Mouse (Mus musculus) kidney, postnatal 14 days (tissue): ENCODE measurements at regions not wholly inside any gene's neighbourhood (a gene's known extent, or its start where the extent isn't known, plus 50 kb on each side); places are given as distances from the start of the nearest gene placed in this dataset.

Experiments
- DNase-seq: peaks from one replicate; pipeline ENCODE4 v3.0.0; 2022; ENCODE audit warnings: mixed read lengths

DNA sequence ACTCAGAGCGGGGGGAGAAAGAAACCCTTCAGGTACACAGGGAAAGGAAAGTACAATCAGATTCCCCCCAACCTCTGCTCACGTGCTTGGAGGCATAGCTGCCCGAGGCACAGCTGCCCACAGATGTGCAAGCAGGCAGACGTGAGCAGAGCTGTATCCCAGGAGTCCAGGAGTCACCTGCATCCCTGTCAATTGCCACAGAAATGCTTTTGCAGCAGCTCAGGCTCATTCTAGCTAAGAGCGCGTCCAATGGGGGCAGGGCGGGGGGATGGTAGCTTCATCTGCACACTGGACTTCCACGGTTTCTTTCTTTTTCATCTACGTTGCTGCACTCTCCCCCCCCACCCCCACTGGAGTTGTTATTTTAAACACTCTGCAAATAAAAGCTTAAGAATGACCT, 66.0 kb upstream of the Fat4 start:
- DNase-seq, result no peak

GRCm38 (mm10) chr3:38820315-38820714, 66.4 kb upstream of the Fat4 start:
- no peak for DNase-seq

- no peak for DNase-seq
These were observed 69.1 kb upstream of the Fat4 start for GRCm38 (mm10) chr3:38817651-38818050.

DNA sequence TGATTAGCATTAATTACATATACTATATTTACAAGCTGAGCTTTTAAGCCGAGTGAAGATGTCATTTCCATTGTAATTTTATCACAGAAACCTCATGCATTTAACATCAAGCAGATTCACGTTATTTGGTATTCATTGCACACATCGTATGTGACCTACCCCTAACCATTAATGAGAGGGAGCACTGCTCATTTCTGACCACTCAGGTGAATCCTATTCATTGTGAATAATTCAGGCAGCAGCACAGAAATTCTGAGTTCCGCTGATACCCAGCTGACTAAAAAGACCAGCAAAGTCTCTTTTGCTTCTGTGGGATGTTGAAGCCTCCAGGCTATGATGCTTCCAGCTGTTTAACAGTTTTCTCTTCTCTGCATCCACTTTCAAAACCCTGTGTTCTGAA, 74.3 kb upstream of the Fat4 start:
- DNase-seq, result no peak

DNA sequence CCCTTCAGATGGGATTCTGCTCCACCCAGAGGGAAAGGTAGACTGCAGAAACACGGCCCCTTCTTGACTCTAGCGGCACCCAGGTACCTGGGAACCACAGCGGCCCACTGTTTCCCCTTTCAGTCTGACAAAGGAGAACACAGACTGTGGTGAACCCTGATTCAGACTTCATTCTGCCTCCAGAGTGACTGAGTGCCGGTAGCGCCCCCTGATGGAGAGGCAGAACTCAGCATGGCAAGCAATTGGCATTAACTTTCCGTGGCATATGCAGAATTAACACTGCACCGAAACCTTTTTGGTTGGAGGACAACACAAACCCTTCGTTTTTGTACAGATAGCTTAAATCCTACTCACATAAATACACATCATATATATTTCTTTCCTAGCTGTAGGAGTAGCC, 75.1 kb upstream of the Fat4 start:
- no peak for DNase-seq

GRCm38 (mm10) chr3:38806469-38807055, 80.2 kb upstream of the Fat4 start:
- no peak for DNase-seq

- no peak for DNase-seq
These were observed 80.7 kb upstream of the Fat4 start for GRCm38 (mm10) chr3:38806036-38806435.

GRCm38 (mm10) chr3:38795646-38796301, 91.0 kb upstream of the Fat4 start:
- DNase-seq, result no peak

- DNase-seq, result no peak
These were observed 93.5 kb upstream of the Fat4 start for GRCm38 (mm10) chr3:38793221-38793620.

- DNase-seq, result no peak
These were observed 98.0 kb upstream of the Fat4 start for GRCm38 (mm10) chr3:38788751-38789150.

DNA sequence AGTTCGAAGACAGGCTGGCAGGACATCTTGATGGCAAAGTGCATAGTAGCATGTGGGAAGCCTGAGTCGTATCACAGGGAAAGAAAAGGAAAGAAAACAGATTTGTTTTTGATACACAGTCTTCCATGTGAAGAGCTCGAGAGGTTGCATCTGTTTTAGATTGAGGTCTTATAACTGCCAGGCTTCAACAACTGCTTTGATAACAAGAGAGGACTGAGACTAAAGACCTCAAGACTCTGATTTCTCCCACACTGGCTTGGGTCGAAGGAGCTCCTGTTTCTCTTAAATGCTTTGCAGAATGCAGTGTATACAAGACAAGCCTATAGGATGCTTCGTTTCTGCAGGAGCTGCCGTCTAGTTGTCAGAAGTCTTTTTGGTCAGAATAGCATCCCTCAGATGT, 103.0 kb upstream of the Fat4 start:
- DNase-seq, result no peak

GRCm38 (mm10) chr3:38783051-38783450, 103.7 kb upstream of the Fat4 start:
- DNase-seq, result no peak

DNA sequence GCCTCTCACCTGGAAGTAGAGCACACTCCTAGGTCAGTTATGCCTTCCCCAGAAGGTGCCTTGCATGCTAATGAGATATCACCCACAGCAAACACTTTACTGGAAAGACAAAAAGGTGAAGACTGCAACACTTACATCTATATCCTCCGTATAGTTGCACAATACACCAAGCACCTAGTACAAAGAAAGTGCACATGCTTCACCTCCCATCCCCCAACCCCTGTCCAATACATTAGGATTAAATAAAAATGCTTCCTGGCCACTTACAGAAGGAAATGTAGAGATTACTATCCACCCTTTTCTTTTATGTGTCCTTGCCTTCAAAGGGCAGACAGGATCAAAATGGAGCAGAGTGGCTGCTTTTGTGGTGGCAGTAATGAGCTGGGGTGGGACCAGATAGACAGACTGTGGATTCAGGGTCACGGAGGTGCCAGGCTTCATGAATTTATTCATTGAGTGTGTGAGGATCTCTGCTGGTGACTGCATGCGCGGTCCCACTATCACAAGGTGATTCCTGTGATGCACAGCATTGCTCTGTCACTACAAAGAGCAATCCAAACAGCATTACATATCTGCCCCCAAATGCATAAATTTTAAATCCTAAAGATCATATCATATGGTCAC, 109.9 kb upstream of the Fat4 start:
- no peak for DNase-seq

DNA sequence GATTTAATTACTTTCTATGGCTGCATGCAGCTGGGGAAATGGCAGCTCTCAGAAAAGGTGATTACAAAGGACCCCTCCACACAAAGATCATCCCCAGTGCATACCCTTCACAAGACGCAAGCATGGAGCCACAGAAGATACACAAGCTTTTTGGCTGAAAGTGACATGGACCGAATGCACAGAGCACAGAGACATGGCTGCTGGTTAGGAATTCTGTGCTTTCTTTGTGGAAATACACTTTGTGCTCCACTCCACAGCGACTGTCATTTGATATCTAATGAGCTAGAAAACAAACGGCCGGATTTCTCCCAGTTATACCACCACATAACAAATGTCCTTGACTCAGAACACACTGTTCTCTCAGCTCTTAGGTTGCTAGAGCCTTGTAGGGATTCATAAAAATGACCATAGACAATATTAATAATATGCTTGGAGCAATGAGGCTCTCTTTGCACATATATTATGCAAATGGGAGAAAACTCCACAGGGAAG, 132.1 kb upstream of the Fat4 start:
- DNase-seq, result no peak

DNA sequence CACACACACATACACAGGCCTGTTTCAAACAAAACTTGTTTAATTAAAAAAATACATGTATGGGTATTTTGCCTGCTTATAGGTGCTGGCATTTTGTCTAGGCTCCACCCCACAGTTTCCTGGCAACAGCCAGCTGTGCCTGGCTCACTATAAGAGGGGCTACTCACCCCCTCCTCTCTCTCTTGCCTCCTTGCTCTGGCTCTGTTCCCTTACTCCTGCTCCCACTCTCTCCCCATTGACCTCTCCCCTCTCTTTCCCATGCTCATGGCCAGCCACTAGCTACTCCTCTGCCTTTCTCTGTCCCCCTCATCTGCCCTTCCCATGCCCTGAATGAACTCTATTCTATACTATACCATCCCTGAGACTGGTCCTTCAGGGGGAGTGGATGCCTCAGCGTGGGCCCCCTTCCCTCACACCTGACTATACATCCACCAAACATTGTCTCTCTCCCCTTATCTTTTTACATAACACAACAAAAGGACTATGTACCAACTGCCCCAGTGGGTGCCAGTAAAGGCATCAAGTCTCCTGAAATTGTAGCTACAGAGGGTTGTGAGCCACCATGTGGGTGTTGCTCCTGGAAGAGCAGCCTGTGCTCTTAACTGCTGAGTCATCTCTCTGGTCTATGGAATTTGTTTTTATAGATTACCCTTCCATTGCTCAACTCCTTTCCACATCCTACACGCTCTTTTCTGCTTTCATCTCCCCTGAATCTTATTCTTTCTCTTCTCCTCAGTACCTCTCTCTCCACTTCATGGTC, 133.1 kb upstream of the Fat4 start:
- DNase-seq, result no peak

DNA sequence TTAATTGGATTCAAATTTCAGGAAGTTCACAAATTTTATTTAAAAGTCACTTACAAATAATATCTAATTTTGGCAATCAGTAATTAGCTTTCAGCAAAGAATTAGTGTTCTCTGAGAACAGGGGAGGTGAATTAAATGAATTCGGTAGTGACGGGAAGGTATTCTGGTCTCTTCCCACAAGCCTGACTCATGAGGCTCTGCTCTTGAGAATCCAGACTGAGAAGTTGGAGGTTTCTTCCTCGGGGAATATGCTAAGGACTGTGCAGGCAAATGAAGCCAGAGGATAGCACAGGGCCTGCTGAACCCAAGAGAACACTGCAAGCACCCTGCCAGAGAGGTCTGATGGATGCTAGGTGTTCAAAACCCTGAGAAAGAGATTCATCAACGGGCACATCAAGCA, 144.6 kb upstream of the Fat4 start:
- no peak for DNase-seq

DNA sequence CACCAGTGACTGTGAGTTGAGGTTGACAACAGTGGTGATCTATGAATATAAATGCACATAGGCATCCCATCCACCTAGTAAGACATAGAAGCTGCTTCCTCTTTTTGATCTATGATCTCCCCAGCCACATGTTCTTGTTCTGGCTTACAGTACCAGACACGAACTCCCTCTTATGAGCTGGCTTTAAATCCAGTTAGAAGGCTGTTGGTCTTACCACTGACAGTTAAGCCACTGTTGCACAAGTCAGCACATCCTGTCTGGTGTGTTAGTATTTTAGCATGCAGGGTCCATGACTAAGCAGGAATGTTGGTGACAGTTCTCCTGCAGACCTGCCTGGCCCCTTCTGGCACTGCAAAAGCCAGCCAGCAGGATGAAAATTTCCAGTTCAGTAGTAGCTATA, 164.1 kb upstream of the Fat4 start:
- DNase-seq, result no peak

GRCm38 (mm10) chr3:38712078-38712873, 174.5 kb upstream of the Fat4 start:
- DNase-seq, result no peak

DNA sequence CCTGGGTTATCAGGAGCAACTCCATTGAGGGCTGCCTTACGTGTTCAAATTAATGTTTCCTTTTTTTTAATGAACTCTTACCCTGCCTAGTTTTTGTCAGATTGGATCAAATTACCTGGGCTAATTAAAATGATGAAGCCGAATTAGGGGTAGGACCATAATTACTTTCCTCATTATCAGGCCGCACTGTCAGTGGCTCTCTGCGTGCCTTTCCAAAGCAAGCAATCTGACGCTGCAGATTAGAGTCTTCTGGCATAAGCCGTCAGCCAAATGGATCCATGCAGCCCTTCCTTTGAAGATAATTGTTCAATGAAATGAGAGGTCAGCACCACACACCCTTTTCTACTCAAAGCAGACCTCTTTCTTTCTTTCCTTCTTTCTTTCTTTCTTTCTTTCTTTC, 175.5 kb upstream of the Fat4 start:
- DNase-seq, result no peak

DNA sequence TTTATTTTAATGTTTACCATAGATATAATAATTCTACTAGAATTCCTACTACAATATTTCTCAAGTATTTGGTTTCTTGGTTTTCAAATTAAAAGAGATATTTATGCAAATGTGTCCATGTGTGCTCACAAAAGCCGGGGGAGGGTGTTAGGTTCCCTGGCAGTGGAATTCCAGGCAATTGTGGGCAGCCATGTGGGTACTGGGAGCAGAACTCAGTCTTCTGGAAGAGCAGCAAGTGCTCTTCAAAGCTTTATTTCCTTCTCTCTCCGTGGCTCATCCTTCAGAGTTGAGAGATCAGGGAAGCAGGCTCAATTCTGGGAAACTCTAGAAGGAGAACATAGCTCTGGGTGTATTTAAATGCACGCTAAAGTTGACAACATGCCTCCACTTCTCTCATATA, 178.8 kb upstream of the Fat4 start:
- no peak for DNase-seq

DNA sequence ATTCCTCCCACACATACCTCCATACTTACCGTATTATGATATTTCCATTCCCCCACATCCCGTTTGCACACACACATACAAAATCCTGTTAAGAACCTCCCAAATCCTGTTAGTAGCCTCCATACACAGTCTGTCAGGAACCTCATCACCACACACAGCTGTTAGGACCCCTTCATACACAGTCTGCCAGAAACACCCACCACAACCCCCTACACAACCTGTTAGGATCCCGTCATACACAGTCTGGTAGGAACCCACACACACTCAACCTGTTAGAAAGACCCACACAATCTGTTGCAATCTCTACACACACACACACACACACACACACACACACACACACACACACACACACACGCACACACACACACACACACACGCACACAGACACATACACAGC, 187.5 kb upstream of the Fat4 start:
- no peak for DNase-seq

DNA sequence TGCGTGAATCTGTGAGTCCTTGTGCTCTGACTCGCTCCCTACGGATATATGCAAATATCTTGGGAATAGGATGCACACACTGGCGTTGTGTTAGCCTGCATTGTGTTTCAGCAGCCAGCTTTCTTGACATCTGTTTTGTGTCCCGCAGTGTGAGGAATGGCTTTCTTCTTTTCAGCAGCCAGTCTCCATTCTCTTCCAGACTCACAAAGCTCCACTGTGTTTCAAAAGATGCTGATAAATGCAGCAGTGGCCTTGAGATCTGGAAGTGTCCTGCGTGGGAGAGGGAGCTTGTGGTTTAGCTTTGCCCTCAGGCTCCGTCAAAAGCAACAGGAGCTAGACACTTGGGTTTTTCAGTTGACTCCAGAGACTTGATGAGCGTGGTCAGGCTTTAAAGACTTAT, 188.9 kb upstream of the Fat4 start:
- peak; percentile 2 for DNase-seq

DNA sequence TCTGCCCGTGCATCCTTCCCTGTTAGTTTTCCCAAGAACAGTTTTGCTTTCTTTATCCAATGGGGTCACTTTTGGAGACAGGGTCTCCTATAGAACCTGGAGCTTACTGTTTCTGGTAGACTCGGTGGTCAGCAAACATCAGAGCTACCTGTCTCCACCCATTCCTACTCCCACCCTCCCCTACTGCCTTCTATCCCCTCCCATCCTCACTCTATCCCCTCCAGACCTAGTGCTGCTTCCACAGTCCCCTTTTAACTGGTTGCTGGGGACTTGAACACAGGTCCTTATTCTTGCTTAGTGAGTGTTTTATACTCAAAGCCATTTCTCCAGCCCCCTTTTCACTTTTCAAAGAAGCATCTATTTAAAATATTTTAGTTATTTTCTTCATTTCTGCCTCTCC, 189.4 kb upstream of the Fat4 start:
- no peak for DNase-seq
